Mouse (Mus musculus) thymus, adult 2 months (tissue): ENCODE measurements around the gene Msn.

Source experiments
- CTCF ChIP-seq: fragments of 200-500 bp; IDR thresholded peaks from 2 replicates; pipeline ENCODE4 v1.5.1; 2012; ENCODE audit warnings: mild to moderate bottlenecking, control low read depth, low read length, moderate library complexity, borderline replicate concordance; ENCODE audit not compliant: control insufficient read depth, poor library complexity, insufficient read depth; ENCODE audit errors: extremely low read depth
- POLR2A ChIP-seq: fragments of 200-500 bp; IDR thresholded peaks from 2 replicates; pipeline ENCODE4 v1.6.1; 2012; ENCODE audit warnings: mild to moderate bottlenecking, low read length, control low read depth, moderate library complexity; ENCODE audit not compliant: control insufficient read depth, poor library complexity, insufficient read depth; ENCODE audit errors: extremely low read depth

- TF ChIP-seq CTCF = no peak
- TF ChIP-seq POLR2A = no peak
Observed at GRCm38 (mm10) chrX:96130139-96130538, 34.3 kb downstream of the Msn start.
